Mouse (Mus musculus) brain, embryonic 14.5 days (tissue): ENCODE data around the gene Cyp2b23. TPM values are rescaled to one million over a fixed set of nuclear protein-coding genes. Genes with fewer than 3 reads are reported as not detected.
"Not testable (repeated sequence)": the region's sequence is repeated elsewhere in the genome, so short reads cannot be mapped to it uniquely, and the experiment has no call there.

Source experiments
- DNase-seq: peaks from one replicate; pipeline ENCODE4 v3.0.0-alpha.2; 2011; ENCODE audit warnings: low read depth
- CTCF ChIP-seq: fragments of 200-500 bp; IDR thresholded peaks from 2 replicates; pipeline ENCODE4 v1.5.1; 2012; ENCODE audit warnings: inconsistent platforms, mild to moderate bottlenecking, moderate library complexity, borderline replicate concordance; ENCODE audit not compliant: insufficient read depth, insufficient read length; ENCODE audit errors: extremely low read depth
- POLR2A ChIP-seq: fragments of 200-500 bp; IDR thresholded peaks from 2 replicates; pipeline ENCODE4 v1.6.1; 2012; ENCODE audit warnings: mild to moderate bottlenecking, inconsistent platforms, borderline replicate concordance; ENCODE audit not compliant: poor library complexity, insufficient read depth, insufficient read length, severe bottlenecking; ENCODE audit errors: extremely low read depth
- polyA plus RNA-seq: library from polyadenylated mRNA; depleted of rRNA; stranded (reverse); fragments of >200 nt; gene quantifications from 2 replicates; pipeline ENCODE4 v1.2.3, GENCODE M21; 2012; rRNA removed

Cyp2b23 gene
- polyA plus RNA-seq: not detected in 2 replicates

GRCm38 (mm10) chr7:26686337-26686736, at the start of gene Cyp2b23:
TSS of gene Cyp2b23 (minus strand) at chr7:26686437.
- TF ChIP-seq CTCF (no peak), POLR2A (no peak)
- DNase-seq: no peak

- TF ChIP-seq CTCF (no peak), POLR2A (no peak)
- DNase-seq: no peak
These were observed 24.8 kb upstream of the Cyp2b23 start for GRCm38 (mm10) chr7:26711061-26711460.

- no peak for DNase-seq
- no peak for TF ChIP-seq POLR2A
- no peak for TF ChIP-seq CTCF
These were observed 20.8 kb upstream of the Cyp2b23 start for GRCm38 (mm10) chr7:26707061-26707460.

DNA sequence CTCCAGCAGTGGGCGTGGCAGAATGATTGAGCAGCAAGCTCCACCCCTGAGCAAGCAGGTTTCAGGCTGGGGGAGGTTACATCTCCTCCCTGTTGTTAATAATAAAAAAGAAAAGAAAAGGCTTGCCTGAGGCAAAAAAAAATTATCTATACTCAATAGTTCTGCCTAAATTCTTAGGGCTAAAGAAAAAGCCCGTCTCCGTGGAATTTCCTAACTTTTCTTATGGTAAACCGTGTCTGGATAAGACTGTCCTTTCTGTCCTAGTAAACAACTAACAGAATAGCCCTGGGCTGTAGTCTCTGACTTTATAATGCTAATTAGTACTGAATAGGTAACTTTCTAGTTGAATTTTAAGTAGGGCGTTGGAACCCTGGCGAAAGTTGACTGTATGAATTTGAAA, 20.0 kb upstream of the Cyp2b23 start:
- DNase-seq: not testable (repeated sequence)

DNA sequence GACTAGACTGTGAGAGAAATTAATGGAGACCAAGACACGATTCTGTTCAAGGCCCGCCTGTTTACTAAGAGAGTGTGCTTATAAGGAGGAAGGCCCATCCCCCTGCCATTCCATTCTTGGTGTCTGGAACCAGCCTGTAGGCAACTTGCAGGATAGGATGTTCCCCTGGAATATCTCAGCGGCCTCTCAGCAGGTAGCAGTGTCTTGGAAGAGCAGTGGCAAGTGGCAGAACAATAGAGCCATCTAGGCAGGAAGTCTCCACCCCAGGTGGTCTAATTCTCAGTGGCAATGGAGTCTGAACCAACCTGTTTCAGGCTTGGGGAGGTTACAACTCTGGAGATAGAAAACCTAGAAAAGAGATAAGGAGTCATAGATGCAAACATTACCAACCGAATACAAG, 13.9 kb upstream of the Cyp2b23 start:
- TF ChIP-seq POLR2A (no peak), CTCF (no peak)
- DNase-seq: no peak

- TF ChIP-seq POLR2A: no peak
- no peak for DNase-seq
These were observed 524 bp downstream of the Cyp2b23 start for GRCm38 (mm10) chr7:26685713-26686112.

DNA sequence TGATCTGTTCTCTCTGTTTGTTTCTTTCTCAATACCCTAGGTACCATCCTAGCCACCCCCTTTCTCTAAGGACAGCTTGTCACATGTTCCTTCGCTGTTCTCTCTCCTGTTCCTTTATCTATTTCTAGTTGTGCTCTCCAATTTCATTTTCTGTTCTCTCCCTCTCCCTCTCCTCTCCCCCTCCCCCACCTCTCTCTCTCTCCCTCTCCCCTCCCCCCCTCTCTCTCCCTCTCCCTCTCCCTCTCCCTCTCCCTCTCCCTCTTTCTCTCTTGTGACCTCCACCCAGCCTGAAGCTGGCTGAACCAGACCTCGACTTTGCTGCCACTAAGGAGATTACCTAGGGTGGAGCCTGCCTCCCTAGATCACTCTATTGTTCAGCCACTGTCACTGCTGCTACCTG, 18.8 kb downstream of the Cyp2b23 start:
- not testable (repeated sequence) for DNase-seq

DNA sequence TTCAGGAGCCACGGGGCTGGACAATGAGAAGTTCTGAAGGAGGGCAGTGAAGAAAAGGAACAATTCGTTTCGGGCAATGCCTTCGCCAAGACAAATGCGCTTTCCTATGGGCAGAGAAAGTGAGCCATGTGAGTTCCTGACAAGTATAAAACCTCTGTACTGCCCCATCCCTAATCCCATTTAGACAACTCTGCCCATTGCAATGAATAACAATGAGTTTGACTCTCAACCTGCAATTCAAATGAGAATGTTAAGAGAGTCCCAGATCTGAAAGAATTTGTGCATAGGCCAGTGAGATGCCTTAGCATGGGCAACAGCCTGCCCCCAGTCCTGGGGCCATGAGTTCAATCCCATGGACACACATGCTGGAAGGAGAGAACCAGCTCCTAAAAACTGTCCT, 20.2 kb downstream of the Cyp2b23 start:
- TF ChIP-seq CTCF (no peak), POLR2A (no peak)
- no peak for DNase-seq

- not testable (repeated sequence) for DNase-seq
These were observed 67.9 kb downstream of the Cyp2b23 start, which contains the start of gene Vmn1r185 for GRCm38 (mm10) chr7:26618364-26618763. TSS of gene Vmn1r185 (minus strand) at chr7:26618464.

Other genes starting within 250 kb of the Cyp2b23 start
- gene Nlrp9a, start 151.4 kb downstream of the Cyp2b23 start, polyA plus RNA-seq: not detected in 2 replicates
- gene Vmn1r185, start 68.0 kb downstream of the Cyp2b23 start, polyA plus RNA-seq: not detected in 2 replicates
- 0.04 and 0.05 TPM in 2 replicates for gene Cyp2b19, start 70.7 kb upstream of the Cyp2b23 start, polyA plus RNA-seq
- not detected in 2 replicates for gene Cyp2g1, start 122.5 kb upstream of the Cyp2b23 start, polyA plus RNA-seq
- gene Cyp2a5, start 148.9 kb upstream of the Cyp2b23 start, polyA plus RNA-seq: 0.42 and 1.1 TPM in 2 replicates